Mouse (Mus musculus): ENCODE data around the gene Pcdh7.
"Not testable (repeated sequence)": the region's sequence is repeated elsewhere in the genome, so short reads cannot be mapped to it uniquely, and the experiment has no call there.

Pcdh7 gene

DNA sequence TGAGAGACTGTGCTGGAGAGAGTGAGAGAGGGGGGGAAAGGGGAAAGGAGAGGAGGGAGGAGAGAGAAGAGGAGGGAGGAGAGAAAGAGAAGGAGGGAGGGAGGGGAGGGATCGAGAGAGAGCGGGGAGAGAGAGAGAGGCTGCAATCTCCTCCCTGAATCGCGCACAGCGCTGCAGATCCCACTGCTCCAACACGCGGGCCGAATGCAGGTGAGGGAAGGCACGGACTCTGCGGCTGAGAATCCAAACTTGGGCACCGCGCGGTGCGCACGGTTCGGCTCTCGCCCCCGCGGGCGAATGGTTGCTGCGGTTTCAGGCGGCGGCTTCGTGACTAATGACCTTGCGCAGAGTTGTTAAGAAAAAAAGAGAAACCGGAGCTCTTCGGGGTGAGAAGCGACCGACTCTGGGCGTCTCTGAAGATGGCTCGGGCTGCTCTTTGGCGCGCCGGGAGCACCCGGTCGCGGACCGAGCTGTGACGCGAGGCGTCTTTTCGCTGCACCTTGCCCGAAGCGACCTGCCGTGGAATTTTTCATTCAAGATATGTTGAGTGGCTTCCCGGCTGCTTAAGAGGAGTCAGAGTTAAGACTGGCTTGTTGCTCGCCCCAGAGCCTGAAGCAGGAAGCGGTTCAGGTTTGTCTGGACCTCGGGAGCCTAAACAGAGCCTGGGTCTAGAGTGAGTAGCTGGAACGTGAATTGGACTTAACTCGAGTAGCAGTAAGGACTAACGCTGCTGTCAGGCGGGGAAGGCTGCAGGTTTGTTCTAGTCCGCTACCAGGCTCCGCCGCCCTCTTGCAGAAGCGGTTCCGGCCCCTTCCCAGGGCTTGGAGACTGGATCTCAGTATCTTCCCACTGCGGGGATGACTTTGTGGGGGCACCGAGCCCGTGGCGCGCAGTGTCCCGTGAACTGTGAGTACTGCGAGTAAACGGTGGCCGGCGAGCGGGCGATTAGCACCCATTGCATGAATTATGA, at the start of gene Pcdh7:
Pcdh7 (plus strand) TSS at position 62 of the 970 bp plus-strand sequence.
- peak; percentile 54 for DNase-seq

DNA sequence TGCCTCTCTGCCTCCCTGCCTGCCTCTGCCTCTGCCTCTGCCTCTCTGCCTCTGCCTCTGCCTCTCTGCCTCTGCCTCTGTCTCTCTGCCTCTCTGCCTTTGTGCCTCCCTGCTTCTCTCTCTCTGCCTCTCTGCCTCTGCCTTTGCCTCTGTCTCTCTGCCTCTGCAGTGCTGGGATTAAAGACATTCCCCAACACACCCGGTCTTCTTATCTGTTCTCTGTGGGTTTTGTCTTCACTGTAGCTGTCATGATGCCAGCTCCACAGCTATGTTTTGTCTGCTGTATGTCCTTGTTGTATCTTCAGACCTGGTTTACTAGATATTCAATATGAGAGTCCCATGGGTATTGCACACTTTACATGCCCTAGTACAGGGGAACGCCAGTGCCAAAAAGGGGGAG, 40.8 kb upstream of the Pcdh7 start:
- not testable (repeated sequence) for DNase-seq

DNA sequence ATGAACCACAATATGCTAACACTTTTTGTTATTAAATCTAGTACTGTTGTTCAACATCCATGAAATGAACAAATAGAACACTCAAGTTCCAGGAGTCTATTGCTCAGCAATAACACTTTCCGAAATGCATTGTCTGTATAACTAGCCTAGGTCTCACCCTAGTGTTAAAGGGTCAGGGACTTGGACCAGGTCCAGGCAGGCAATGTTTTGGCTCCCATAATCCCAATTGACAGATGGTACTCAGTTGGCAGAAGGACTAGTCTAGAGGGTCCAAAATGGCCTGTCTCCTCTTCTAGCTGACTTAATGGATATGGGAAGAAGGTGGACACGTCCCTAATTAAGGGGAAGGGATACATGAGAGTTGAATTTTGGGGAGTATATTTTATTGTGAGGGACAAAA, 9.4 kb upstream of the Pcdh7 start:
- DNase-seq: no peak

DNA sequence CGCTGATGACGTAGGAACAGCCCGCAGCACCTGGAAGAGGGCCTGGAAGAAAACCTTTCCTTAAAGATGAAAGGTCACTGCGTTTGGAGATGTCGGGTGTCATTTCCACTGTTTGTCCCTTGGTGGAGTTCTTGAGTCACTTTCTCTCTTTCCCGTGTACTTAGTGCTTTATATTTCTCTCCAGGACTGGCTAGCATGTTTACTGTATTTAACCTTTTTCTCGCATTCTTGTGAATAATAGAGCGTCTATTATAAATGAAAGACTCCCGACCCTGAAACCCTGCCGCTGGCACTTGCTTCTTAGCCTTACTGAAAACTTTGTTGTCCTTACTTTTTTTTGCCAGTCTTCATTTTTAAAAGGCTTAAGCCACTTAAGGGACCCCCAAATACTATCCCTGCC, 3.8 kb upstream of the Pcdh7 start:
- DNase-seq: peak; percentile 27

DNA sequence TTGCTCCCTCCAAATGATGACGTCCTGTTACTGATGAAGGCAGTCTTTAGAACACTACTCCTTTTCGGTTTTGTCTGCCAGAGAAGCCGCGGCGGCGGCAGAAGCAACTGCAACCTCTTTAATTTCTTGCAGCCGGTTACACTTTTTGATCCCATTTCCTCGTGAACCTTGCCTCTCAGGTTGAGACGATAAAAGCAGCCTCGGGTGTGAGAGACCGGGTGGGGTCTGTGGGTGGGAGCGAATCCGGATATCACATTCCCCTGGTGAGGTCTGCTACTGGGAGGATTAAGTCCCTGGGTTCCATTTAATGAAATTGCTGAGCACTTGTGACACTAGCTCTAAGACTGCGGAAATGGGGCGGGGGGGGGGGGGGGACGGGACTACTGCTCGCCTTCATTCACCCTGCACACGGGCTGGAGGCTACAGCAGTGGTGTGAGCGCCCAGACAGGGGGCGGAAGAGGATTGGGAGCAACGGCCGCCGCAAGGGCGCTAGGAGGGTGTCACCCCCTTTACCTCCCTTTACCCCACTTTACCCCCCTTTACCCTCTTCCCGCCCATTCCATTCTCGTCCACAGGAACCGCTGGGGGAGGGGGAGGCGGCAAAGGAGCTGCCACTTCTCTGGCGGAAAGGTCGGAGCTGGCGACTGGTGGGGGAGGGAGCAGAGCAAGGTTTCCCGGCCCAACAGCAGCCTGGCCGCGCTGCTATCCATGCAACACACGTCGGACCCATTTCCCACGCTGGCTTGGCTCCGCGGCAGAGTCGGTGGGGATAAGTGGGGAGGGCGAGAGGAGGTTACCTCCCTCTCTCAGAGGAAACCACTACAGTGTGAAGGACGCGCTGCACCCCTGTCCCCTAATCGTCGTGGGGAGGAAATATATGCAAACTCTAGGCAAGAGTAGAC, 2.9 kb upstream of the Pcdh7 start:
- peak; percentile 66 for DNase-seq

DNA sequence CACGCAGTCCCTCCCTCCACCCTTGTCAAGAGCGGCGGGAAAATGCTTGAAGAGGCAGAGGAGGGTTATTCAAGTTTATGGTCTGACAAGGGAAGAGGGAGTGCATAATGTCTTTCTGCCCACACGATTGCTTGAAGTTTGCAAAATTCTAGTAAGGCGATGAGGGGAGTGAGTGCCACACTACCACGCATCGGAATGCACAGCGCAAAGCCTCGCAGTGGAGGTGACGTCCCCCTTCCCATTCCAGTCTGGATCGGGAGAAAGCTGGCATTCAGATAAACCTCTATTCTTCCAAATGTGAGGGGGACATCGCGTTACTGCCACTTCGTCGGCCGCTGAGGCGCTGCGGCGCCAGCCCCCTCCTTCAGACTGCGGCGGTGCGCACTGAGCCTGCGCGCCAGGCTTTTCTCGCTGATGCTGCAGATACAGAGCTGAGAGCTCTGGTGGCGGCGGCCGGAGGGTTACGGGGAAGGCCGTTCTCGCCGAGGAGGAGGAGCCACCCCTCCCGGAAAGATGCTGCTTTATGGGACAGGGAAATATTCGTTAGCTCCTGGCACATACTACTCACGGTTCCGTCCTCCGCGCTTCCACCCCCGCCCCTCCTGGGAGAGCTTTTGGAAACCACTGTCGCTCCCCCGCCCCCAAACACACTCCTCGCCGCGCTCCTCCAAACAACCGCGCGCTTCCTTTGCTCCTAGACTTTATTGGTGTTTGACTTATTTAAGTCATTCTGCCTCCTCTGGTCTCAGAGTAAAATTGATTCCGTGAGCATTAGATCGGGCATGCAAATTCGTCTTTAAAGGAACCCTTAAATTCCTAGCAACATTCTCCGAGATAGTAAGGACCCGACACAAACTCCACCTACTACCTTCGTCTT, 2.0 kb upstream of the Pcdh7 start:
- DNase-seq: peak; percentile 82

DNA sequence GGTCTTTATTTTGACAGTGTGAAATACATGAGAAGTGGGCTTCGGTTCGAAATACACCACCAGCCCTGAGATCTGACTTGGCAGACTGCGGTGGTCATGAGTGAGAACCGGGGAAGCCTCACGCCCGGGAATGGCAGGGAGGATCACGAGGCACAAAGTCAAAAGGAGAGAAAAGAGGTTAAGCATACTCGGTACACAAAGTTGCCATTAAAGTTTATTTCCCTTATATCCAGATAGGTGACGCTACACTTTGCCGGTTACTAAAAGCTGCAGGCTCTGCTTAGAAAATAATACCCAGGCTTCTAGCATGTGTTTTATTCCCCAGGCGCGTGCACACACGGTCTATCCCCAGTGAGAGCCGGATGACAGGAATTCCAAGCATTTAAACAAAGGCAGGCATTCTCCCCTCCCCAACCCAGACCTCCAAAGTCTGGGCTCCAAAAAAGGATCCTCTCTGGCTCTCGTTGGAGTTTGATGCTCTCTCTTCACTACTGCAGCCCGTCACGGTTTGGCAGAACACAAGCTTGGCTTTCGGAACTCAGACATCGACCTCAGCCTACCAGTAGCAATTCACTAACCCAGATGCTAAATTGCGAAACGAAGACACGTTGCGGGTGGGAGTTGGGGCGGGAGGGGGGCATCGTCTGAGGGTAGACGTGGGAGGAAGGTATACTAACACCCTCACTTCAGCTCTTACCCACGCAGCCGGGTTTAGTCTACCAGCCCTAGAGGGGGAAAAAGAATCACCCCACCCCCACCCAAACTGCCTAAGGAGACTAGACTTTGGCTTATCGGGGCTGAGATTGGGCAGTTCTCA, 1.1 kb upstream of the Pcdh7 start:
- DNase-seq: peak; percentile 33

DNA sequence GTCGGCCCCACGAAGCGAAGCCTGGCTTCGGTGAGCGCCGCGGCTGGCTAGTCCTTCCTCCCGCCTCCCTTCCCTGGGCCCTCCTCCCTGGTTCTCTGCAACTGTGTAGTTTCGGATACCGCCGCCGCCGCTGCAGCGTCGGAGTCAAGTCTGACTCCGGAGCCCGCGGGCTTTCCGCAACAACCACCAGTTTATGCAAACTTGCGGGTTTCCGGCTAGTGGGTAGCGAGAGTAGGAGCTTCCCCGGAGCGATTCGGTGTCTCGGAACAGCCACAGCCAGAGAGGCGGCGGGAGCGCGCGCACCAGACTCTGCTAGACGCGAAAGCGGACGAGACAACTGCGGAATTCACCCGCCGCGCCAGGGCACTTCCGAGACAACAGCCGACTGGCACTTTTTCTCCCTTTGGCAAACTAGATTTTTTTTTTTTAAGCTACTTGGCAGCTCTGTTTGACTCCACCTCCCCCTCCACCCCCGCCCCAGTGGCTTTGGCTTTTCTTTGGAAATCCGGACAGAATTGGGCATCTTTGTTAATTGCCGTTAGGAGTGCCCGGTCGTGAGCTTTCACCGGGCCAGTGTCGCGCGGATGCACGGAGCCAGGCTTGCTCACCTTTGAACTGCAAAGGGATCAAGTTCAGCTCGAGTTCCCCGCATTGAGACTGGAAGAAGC, 395 bp upstream of the Pcdh7 start:
- DNase-seq: peak; percentile 70

DNA sequence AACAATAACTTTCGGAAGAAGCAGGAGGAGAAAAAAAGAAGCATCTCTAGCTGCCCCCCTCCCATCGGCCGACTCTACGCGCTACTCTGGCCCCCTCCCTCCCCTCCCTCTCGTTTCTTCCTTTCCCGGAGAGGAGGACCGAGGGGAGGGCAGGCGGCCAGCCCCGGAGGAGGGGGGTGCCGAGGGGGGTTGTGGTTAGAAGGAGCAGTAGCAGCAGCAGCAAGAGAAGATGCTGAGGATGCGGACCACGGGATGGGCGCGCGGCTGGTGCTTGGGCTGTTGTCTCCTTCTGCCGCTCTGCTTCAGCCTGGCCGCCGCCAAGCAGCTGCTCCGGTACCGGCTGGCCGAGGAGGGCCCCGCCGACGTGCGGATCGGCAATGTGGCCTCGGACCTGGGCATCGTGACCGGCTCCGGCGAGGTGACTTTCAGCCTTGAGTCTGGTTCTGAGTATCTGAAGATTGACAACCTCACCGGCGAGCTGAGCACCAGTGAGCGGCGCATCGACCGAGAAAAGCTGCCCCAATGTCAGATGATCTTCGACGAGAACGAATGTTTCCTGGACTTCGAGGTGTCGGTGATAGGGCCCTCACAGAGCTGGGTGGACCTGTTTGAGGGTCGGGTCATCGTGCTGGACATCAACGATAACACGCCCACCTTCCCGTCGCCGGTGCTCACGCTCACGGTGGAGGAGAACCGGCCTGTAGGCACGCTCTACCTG, 1.3 kb downstream of the Pcdh7 start:
- peak; percentile 58 for DNase-seq

DNA sequence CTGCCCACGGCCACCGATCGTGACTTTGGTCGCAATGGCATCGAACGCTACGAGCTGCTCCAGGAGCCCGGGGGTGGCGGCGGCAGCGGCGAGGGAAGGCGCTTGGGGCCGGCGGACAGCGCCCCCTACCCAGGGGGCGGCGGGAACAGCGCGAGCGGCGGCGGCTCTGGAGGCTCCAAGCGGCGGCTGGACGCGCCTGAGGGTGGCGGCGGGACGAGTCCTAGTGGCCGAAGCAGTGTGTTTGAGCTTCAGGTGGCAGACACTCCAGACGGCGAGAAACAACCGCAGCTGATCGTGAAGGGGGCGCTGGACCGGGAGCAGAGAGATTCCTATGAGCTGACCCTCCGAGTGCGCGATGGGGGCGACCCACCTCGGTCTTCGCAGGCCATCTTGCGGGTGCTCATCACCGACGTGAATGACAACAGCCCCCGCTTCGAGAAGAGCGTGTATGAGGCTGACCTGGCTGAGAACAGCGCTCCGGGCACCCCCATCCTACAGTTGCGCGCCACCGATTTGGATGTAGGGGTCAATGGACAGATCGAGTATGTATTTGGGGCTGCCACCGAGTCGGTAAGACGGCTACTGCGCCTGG, 1.9 kb downstream of the Pcdh7 start:
- DNase-seq: peak; percentile 76

DNA sequence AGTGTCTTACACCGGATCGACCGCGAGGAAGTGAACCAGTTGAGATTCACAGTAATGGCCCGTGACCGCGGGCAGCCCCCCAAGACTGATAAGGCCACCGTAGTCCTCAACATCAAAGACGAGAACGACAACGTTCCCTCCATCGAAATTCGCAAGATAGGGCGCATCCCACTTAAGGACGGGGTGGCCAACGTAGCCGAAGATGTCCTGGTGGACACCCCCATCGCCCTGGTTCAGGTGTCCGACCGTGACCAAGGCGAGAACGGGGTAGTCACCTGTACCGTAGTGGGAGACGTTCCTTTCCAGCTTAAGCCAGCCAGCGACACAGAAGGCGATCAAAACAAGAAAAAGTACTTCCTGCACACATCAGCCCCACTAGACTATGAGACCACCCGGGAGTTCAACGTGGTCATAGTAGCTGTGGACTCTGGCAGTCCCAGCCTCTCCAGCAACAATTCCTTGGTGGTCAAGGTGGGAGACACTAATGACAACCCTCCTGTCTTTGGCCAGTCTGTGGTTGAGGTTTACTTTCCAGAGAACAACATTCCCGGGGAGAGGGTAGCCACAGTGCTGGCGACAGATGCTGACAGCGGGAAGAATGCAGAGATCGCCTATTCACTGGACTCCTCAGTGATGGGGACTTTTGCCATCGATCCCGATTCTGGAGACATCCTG, 2.6 kb downstream of the Pcdh7 start:
- DNase-seq: no peak

DNA sequence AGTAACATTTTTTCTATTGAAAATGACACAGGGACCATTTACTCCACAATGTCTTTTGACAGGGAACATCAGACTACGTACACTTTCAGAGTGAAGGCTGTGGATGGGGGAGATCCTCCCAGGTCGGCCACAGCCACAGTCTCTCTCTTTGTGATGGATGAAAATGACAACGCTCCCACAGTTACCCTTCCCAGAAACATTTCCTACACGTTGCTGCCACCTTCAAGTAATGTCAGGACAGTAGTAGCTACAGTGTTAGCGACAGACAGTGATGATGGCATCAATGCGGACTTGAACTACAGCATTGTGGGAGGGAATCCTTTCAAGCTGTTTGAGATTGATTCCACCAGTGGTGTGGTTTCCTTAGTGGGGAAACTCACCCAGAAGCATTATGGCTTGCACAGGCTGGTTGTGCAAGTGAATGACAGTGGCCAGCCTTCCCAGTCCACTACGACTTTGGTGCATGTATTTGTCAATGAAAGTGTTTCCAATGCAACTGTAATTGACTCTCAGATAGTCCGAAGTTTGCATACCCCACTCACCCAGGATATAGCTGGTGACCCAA, 3.5 kb downstream of the Pcdh7 start:
- no peak for DNase-seq

DNA sequence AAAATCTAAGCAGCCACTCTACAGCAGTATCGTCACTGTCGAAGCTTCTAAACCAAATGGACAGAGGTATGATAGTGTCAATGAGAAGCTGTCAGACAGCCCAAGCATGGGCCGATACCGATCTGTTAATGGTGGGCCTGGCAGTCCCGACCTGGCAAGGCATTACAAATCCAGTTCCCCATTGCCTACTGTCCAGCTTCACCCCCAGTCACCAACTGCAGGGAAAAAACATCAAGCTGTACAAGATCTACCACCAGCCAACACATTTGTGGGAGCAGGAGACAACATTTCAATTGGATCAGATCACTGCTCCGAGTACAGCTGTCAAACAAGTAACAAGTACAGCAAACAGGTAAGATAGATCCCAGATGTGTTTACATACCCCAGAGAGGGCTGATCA, 4.2 kb downstream of the Pcdh7 start:
- no peak for DNase-seq

DNA sequence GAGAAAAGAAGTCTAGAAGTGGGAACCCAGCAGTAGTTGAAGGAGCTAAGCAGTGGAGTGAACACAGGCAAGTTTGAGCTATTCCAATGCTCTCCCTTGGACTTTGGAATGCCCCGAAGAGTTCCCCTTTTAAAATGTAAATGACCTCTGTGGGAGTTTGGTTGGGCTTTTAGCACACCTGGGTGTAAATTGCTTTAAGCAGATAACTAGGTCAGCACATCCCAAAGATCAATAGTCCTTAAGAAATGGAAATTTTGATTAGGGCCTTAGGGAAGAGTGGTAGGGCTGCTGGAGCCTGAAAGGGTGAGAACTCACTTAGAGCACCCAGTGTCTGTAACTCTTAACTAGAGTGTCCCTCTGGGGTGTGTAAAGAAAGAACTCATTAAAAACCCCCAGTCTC, 15.7 kb downstream of the Pcdh7 start:
- DNase-seq: no peak

DNA sequence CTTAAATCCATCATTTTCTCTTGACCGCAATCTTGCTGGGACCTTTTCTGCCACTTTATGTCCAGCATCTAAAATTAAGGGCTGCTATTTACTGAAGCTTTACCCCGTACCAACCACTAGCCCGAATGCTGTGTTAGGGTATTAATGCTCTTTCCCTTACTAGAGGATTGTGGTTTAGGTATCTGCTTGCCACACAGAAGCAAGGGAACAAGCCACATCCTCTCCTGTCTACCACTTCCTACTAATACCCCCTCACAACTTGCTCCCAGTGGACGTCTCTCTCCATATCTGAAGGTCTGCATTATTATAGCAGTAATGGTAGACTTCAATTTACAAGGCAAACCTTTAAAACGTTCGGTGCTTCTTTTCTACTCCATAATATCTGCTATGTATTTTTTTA, 18.0 kb downstream of the Pcdh7 start:
- no peak for DNase-seq

DNA sequence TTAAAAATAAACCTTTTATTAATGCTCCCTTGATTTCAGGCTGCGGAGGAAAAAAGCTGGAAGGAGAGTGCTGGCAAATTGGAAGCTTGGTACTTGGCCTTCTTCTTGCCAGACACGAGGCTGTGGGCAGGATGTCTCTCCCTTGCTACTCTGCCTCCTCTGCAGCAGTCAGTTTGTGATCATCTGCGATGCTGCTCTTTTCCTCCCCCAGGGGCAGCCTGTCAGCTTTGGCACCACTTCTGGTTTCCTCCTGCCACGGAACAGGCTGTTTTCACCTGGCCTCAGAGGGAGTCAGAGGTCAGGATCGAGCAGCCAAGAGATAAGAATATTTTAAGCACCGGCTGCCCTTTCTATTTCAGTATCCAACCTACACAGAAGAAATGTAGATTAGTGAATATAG, 25.2 kb downstream of the Pcdh7 start:
- DNase-seq: no peak

DNA sequence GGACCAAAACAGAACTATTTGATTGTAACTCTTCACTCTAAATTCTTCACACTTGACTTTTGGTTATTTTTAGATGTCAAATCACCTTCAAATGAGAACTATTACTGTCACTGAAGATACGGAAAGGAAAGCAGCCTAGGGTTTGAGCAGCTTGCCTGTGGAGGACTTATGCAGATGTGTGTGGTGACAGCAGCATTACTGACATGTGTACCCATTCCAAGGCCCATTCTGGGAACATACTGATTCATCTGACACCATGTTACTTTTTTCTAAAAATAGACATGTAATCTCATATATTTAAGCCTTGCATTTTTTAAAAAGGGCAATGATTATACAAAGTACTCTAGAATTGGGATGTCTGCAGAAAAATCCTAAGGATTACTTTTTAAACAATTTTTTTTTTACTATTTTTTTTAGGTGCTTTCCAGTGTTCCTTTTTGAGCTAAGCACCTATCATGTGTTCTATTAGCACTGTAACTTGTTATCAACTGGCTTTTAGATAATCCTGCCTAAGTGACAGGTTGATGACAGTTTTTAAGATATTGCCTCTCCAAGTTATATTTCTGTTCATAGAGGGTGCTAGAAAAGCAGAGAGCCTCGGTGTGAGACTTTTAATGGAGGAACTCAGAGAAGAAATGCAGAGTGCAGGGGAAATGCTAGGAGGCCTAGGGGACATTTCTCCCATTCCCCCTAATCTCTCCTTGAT, 26.3 kb downstream of the Pcdh7 start:
- DNase-seq: no peak

DNA sequence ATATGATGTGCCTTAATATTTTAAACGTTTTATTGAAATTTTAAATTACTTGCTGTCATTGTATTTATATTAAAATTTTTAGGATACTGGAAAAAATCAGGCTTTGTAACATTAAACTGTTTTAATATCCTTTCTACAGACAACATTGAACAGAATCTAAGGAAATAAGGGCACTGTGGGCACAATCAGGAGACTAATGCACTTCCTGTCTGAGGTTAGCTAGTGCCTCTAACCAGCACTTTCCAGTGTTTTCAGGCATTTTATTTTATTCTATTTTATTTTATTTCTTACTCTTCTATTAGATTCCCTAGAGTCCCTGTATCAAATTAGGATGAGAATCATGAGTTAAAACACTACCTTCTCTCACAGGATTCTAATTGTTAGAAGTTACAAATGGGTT, 28.1 kb downstream of the Pcdh7 start:
- DNase-seq: no peak
